Mouse (Mus musculus) bone marrow, adult 2 months (tissue): ENCODE results near the gene Ankrd44.

Source experiments
- CTCF ChIP-seq: fragments of 200-500 bp; IDR thresholded peaks from 2 replicates; pipeline ENCODE4 v1.5.1; 2011; ENCODE audit warnings: low read length, control low read depth; ENCODE audit not compliant: control insufficient read depth, insufficient read depth
- POLR2A ChIP-seq: fragments of 200-500 bp; IDR thresholded peaks from 2 replicates; pipeline ENCODE4 v1.6.1; 2011; ENCODE audit warnings: low read depth, mild to moderate bottlenecking, control low read depth, low read length, borderline replicate concordance; ENCODE audit not compliant: control insufficient read depth

GRCm38 (mm10) chr1:54726555-54726954 lies 199.6 kb downstream of the Ankrd44 start:
- TF ChIP-seq POLR2A (no peak), CTCF (no peak)
